Mouse (Mus musculus): ENCODE measurements at regions not wholly inside any gene's neighbourhood (a gene's known extent, or its start where the extent isn't known, plus 50 kb on each side); places are given as distances from the start of the nearest gene placed in this dataset.

DNA sequence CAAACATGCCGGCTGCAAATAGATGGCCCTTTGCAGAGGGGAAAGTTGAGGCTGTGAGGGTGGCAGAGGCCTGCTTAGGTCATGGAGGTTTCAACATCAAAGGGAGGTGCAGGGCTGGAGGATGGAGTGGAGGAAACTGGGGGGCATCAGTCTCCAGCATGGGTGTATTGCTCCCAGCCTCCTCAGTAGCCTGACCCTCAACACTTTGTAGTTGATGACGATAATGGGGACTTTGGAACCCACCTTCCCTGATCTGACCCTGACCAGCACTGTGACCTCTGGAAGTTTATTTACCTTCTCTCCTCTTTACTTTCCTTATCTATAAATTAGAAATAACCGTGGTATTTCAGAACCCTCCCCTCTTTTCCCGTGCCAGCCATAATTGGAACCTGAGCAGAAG is 56.2 kb downstream of the Gm26897 start:
- WGBS: 33% methylated on average over 4 of the region's 4 CpGs
- Histone ChIP-seq H3K9me3 (no peaks in the 10 kb centered on the region), H3K27ac (no peak overlapping the region), H3K36me3 (no peaks in the 10 kb centered on the region), H3K27me3 (no peaks in the 10 kb centered on the region), H3K9ac (no peak overlapping the region), H3K4me1 (peaks cover 26% of the 10 kb centered on the region), H3K4me2 (no peak overlapping the region), H3K4me3 (no peak overlapping the region)
- no peak for ATAC-seq (ENCODE audit: borderline replicate concordance, extremely low read depth, low FRiP score, low TSS enrichment)

DNA sequence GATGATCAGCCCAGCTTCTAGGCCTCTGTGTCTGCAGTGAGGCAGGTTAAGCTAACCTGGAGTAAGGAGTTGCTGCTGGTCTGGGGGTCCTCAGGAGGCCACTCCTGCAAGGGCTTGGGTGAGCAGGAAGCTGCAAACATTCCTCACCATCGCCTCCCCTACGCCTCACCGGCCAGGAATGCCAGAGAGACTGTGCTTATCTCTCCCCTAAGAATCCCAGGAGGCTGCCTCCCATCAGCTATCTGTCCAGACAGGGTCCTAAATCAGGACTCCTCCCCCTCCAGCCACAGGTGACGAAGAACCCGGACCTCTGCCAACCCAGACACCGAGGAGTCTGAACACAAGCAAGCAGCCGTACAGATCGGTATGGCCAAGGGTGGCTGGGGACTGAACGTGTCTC is 56.8 kb downstream of the Gm26897 start:
- 26% methylated on average over 9 of the region's 9 CpGs for WGBS
- H3K4me2 ChIP-seq: no peak overlapping the region
- ATAC-seq (ENCODE audit: borderline replicate concordance, extremely low read depth, low FRiP score, low TSS enrichment): no peak; the same call in 1 of the 2 replicates
- H3K9me3 ChIP-seq: no peaks in the 10 kb centered on the region
- peaks cover 26% of the 10 kb centered on the region for H3K4me1 ChIP-seq
- H3K9ac ChIP-seq: no peak overlapping the region; the same call in 1 of the 2 replicates
- no peak overlapping the region for H3K4me3 ChIP-seq
- no peaks in the 10 kb centered on the region for H3K36me3 ChIP-seq
- H3K27ac ChIP-seq: no peak overlapping the region
- no peaks in the 10 kb centered on the region for H3K27me3 ChIP-seq

GRCm38 (mm10) chr5:111791089-111791561 is 57.4 kb downstream of the Gm26897 start:
- WGBS: 65% methylated on average over 5 of the region's 5 CpGs

GRCm38 (mm10) chr5:111792746-111793145 is 59.0 kb downstream of the Gm26897 start:
- Histone ChIP-seq H3K27me3 (no peaks in the 10 kb centered on the region), H3K27ac (no peak overlapping the region), H3K4me1 (peaks cover 26% of the 10 kb centered on the region), H3K9me3 (no peaks in the 10 kb centered on the region), H3K4me3 (no peak overlapping the region), H3K9ac (no peak overlapping the region), H3K36me3 (no peaks in the 10 kb centered on the region), H3K4me2 (no peak overlapping the region)
- ATAC-seq (ENCODE audit: borderline replicate concordance, extremely low read depth, low FRiP score, low TSS enrichment): no peak
- 80% methylated on average over 14 of the region's 14 CpGs for WGBS

More at GRCm38 (mm10) chr5:111791089-111791561, 57.4 kb downstream of the Gm26897 start:
- no peak overlapping the region for H3K9ac ChIP-seq
- H3K4me2 ChIP-seq: no peak overlapping the region
- peaks cover 26% of the 10 kb centered on the region for H3K4me1 ChIP-seq
- no peak overlapping the region for H3K4me3 ChIP-seq
- H3K36me3 ChIP-seq: no peaks in the 10 kb centered on the region
- H3K9me3 ChIP-seq: no peaks in the 10 kb centered on the region
- H3K27me3 ChIP-seq: no peaks in the 10 kb centered on the region
- peak overlapping the region; percentile 11; the same call in 1 of the 2 replicates for H3K27ac ChIP-seq
- no peak for ATAC-seq (ENCODE audit: borderline replicate concordance, extremely low read depth, low FRiP score, low TSS enrichment)

- Histone ChIP-seq H3K36me3 (no peaks in the 10 kb centered on the region), H3K9me3 (no peaks in the 10 kb centered on the region), H3K27me3 (no peaks in the 10 kb centered on the region), H3K4me2 (no peak overlapping the region), H3K4me1 (peaks cover 26% of the 10 kb centered on the region), H3K27ac (no peak overlapping the region), H3K9ac (no peak overlapping the region), H3K4me3 (no peak overlapping the region)
- WGBS: 82% methylated on average over 4 of the region's 4 CpGs
- ATAC-seq (ENCODE audit: borderline replicate concordance, extremely low read depth, low FRiP score, low TSS enrichment): no peak
Observed at GRCm38 (mm10) chr5:111793178-111793577, 59.5 kb downstream of the Gm26897 start.

GRCm38 (mm10) chr5:111796889-111797288 is 63.2 kb downstream of the Gm26897 start:
- H3K9ac ChIP-seq: no peak overlapping the region
- WGBS: 71% methylated on average over 5 of the region's 5 CpGs
- H3K4me2 ChIP-seq: no peak overlapping the region
- no peaks in the 10 kb centered on the region for H3K36me3 ChIP-seq
- ATAC-seq (ENCODE audit: borderline replicate concordance, extremely low read depth, low FRiP score, low TSS enrichment): no peak
- H3K9me3 ChIP-seq: no peaks in the 10 kb centered on the region
- H3K4me3 ChIP-seq: no peak overlapping the region
- peaks cover 26% of the 10 kb centered on the region for H3K4me1 ChIP-seq
- no peaks in the 10 kb centered on the region for H3K27me3 ChIP-seq
- no peak overlapping the region for H3K27ac ChIP-seq

GRCm38 (mm10) chr5:111799700-111800311 is 66.1 kb downstream of the Gm26897 start:
- no peaks in the 10 kb centered on the region for H3K27me3 ChIP-seq
- H3K36me3 ChIP-seq: no peaks in the 10 kb centered on the region
- no peaks in the 10 kb centered on the region for H3K9me3 ChIP-seq
- H3K4me3 ChIP-seq: no peak overlapping the region
- no peak overlapping the region for H3K4me2 ChIP-seq
- peaks cover 17% of the 10 kb centered on the region for H3K4me1 ChIP-seq
- no peak overlapping the region for H3K9ac ChIP-seq
- peak overlapping the region; percentile 74 for H3K27ac ChIP-seq
- WGBS: 10% methylated on average over 15 of the region's 15 CpGs
- ATAC-seq (ENCODE audit: borderline replicate concordance, extremely low read depth, low FRiP score, low TSS enrichment): peak; percentile 91; the same call in 1 of the 2 replicates

- 75% methylated on average over 11 of the region's 11 CpGs for WGBS
- Histone ChIP-seq H3K4me1 (peaks cover 17% of the 10 kb centered on the region), H3K27me3 (no peaks in the 10 kb centered on the region), H3K4me2 (no peak overlapping the region), H3K9me3 (no peaks in the 10 kb centered on the region), H3K4me3 (no peak overlapping the region), H3K36me3 (no peaks in the 10 kb centered on the region), H3K27ac (peak overlapping the region; percentile 74; the same call in 1 of the 2 replicates), H3K9ac (no peak overlapping the region)
- no peak for ATAC-seq (ENCODE audit: borderline replicate concordance, extremely low read depth, low FRiP score, low TSS enrichment)
Observed at GRCm38 (mm10) chr5:111800511-111800910, 66.8 kb downstream of the Gm26897 start.

DNA sequence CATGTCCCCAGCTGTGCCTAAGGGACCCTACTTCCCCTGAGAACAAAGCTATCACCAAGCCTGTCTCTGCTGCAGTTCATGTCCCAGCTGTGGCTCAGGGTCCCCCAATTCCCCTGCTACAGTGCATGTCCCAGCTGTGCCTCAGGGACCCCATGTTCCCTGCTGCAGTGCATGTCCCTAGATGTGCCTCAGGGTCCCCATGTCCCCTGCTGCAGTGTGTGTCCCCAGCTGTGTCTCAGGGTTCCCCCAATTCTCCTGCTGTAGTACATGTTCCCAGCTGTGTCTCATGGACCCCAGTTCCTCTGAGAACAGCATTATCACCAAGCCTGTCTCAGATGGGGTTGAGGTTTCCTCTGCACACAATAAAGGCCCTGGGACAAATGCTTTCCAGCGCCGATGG is 67.3 kb downstream of the Gm26897 start:
- Histone ChIP-seq H3K9ac (no peak overlapping the region), H3K4me3 (no peak overlapping the region), H3K4me1 (peaks cover 17% of the 10 kb centered on the region), H3K4me2 (no peak overlapping the region), H3K27me3 (no peaks in the 10 kb centered on the region), H3K9me3 (no peaks in the 10 kb centered on the region), H3K27ac (no peak overlapping the region), H3K36me3 (no peaks in the 10 kb centered on the region)
- WGBS: 65% methylated on average over 2 of the region's 2 CpGs
- ATAC-seq (ENCODE audit: borderline replicate concordance, extremely low read depth, low FRiP score, low TSS enrichment): no peak

- H3K27me3 ChIP-seq: no peaks in the 10 kb centered on the region
- no peak overlapping the region for H3K4me3 ChIP-seq
- H3K9me3 ChIP-seq: no peaks in the 10 kb centered on the region
- H3K4me2 ChIP-seq: no peak overlapping the region
- H3K36me3 ChIP-seq: no peaks in the 10 kb centered on the region
- no peak for ATAC-seq (ENCODE audit: borderline replicate concordance, extremely low read depth, low FRiP score, low TSS enrichment)
- H3K27ac ChIP-seq: no peak overlapping the region
- peaks cover 11% of the 10 kb centered on the region for H3K4me1 ChIP-seq
- no peak overlapping the region for H3K9ac ChIP-seq
- 53% methylated on average over 6 of the region's 6 CpGs for WGBS
Observed at GRCm38 (mm10) chr5:111804542-111804941, 70.8 kb downstream of the Gm26897 start.

DNA sequence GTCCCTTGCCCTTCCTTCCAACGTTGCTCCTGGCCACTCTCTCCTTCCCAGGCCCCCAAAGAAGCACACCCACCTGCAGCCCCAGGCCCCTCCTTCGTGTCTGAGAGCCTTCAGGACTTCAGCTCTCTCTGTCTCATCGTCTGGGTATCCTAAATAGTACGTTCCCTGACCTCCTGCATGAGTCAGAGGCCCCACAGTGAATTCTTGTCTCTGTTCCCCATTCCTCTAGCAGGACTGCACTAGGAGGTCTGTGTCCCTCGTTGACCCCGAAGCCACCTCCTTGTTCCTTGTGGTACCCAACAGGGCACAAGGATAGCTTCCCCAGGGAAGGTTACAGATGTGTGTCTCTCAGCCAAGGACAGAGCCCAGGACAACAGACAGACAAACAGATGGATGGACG is 71.4 kb downstream of the Gm26897 start:
- 56% methylated on average over 7 of the region's 7 CpGs for WGBS
- Histone ChIP-seq H3K4me2 (no peak overlapping the region), H3K27me3 (no peaks in the 10 kb centered on the region), H3K9me3 (no peaks in the 10 kb centered on the region), H3K4me1 (peaks cover 5% of the 10 kb centered on the region), H3K36me3 (no peaks in the 10 kb centered on the region), H3K4me3 (no peak overlapping the region), H3K9ac (no peak overlapping the region), H3K27ac (no peak overlapping the region)
- no peak for ATAC-seq (ENCODE audit: borderline replicate concordance, extremely low read depth, low FRiP score, low TSS enrichment)

DNA sequence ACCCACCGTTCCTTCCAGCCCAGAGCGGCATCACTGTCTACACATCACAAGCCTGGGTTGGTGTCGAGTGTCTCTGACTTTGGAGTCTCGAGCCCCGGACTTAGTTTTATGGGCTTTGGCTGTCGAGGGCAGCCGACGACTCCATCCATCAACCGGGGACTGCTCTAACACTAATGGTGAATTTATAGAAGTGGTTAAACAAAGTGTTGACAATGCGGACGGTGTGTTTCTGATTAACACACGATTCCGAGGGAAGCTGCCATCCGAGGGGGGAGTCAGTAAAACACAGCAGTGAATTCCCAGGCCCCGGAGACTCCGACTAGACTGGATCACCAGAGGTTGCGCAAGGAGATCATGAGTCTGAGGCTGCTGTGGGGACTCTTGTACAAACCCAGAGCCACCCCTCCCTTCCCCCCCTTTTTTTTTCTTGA is 72.1 kb downstream of the Gm26897 start:
- no peak overlapping the region for H3K27ac ChIP-seq
- H3K4me3 ChIP-seq: no peak overlapping the region
- H3K9me3 ChIP-seq: no peaks in the 10 kb centered on the region
- H3K36me3 ChIP-seq: no peaks in the 10 kb centered on the region
- no peak overlapping the region for H3K4me2 ChIP-seq
- 10% methylated on average over 17 of the region's 17 CpGs for WGBS
- no peak overlapping the region for H3K9ac ChIP-seq
- no peaks in the 10 kb centered on the region for H3K27me3 ChIP-seq
- no peak for ATAC-seq (ENCODE audit: borderline replicate concordance, extremely low read depth, low FRiP score, low TSS enrichment)
- H3K4me1 ChIP-seq: no peaks in the 10 kb centered on the region
